Mouse (Mus musculus): Measurements from ENCODE around the gene Zfp182. TPM values are rescaled to one million over a fixed set of nuclear protein-coding genes. Genes with fewer than 3 reads are reported as not detected.

Zfp182 gene
- total RNA-seq (2023): 24.6 TPM

GRCm38 (mm10) chrX:21061866-21062543 lies at the start of gene Zfp182:
Zfp182 (minus strand) TSS chrX:21062316.

GRCm38 (mm10) chrX:21088983-21089866 lies 27.1 kb upstream of the Zfp182 start, which contains the start of gene Zfp300:
Zfp300 (minus strand) TSS chrX:21089527.

GRCm38 (mm10) chrX:21068106-21068505 lies 6.0 kb upstream of the Zfp182 start, which contains the start of gene Spaca5:
Spaca5 (plus strand) TSS chrX:21068406.

Other genes with a start within 250 kb of the Zfp182 start
- gene Timp1, start 192.2 kb downstream of the Zfp182 start, total RNA-seq (2023): 0.97 TPM
- not detected for gene Syn1, start 141.3 kb downstream of the Zfp182 start, total RNA-seq (2023)
- gene Cfp, start 130.8 kb downstream of the Zfp182 start, total RNA-seq (2023): 22.7 TPM
- 17.1 TPM for gene Elk1, start 111.7 kb downstream of the Zfp182 start, total RNA-seq (2023)
- gene Uxt, start 100.3 kb downstream of the Zfp182 start, total RNA-seq (2023): 39.2 TPM
- not detected for gene Spaca5, start 6.1 kb upstream of the Zfp182 start, total RNA-seq (2023)
- gene Zfp300, start 27.2 kb upstream of the Zfp182 start, total RNA-seq (2023): 1.1 TPM
- not detected for gene Ssxa1, start 53.5 kb upstream of the Zfp182 start, total RNA-seq (2023)
- gene Gm21876, start 113.3 kb upstream of the Zfp182 start, total RNA-seq (2023): not detected